In the genomic region with DNA sequence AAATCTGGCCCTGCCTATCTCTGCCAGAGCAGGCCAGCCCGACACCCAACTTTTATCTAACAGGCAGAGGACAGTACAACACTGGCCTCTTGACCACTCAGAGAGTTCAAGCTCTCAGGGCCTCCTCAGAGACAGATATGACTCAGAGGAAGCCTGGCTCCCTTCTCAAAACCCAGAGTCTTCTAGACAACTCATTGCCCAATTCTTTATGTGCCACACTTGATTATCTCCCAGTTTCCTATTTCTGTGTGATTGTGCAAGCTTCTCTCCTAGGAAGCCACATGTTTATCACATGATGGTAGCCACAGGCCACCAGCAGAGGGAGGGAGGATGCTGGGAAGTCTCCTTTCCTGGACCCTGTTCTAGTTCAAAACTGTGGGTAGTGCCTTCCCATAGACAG, we compare ENCODE assay signal across 11 mouse cellular contexts. TPM values are rescaled to one million over a fixed set of nuclear protein-coding genes. Genes with fewer than 3 reads are reported as not detected.
DNase-seq lines count a peak whose midpoint lies in the region; ATAC-seq and TF ChIP-seq lines count a peak whose summit lies in the region.
"Had no signal": no experiment of that assay in that cellular context is flagged by ENCODE, and none has a peak within 500 bp of the region (broad histone marks: within the 10 kb centered on the region; RNA-seq: fewer than 3 reads in every experiment).

No protein-coding gene starts in this region.

- DNase-seq in kidney, postnatal 0 days (ENCODE audit: low spot score): no peak
- DNase-seq in kidney, adult 9 months: no peak
- peak; percentile 47 for DNase-seq in Muller cell, postnatal 12 days (ENCODE audit: inconsistent ontology term)
- DNase-seq in frontal cortex, postnatal 14 days (ENCODE audit: low spot score in 2 of 2): no peak
- DNase-seq in spleen, postnatal 4 days (ENCODE audit: low spot score in 2 of 2): no peak
- no peak for DNase-seq in ovary, postnatal 14 days (ENCODE audit: low spot score)
- DNase-seq: gastrocnemius, postnatal 36 days had no signal

- no peak overlapping the region for H3K4me2 ChIP-seq in kidney, postnatal 0 days (ENCODE audit: low read length)
- no peak overlapping the region for H3K4me2 ChIP-seq in heart, embryonic 16.5 days (ENCODE audit: low read depth, low read length)
- H3K4me2 ChIP-seq: embryonic facial prominence, embryonic 13.5 days had no signal

- H3K36me3 ChIP-seq in kidney, postnatal 0 days (ENCODE audit: insufficient read depth, low read length): no peaks in the 10 kb centered on the region
- H3K36me3 ChIP-seq in heart, embryonic 16.5 days (ENCODE audit: control insufficient read depth, insufficient read depth): no peaks in the 10 kb centered on the region
- H3K36me3 ChIP-seq: embryonic facial prominence, embryonic 13.5 days had no signal

- H3K4me3 ChIP-seq in kidney, postnatal 0 days (replicated peaks; ENCODE audit: low read depth, low read length): no peak overlapping the region
- no peak overlapping the region for H3K4me3 ChIP-seq in heart, embryonic 16.5 days (ENCODE audit: low read length)
- H3K4me3 ChIP-seq: embryonic facial prominence, embryonic 13.5 days had no signal

- no peaks in the 10 kb centered on the region for H3K27me3 ChIP-seq in kidney, postnatal 0 days (ENCODE audit: insufficient read depth, low read length)
- H3K27me3 ChIP-seq in heart, embryonic 16.5 days (ENCODE audit: control insufficient read depth, insufficient read depth, low read length): no peaks in the 10 kb centered on the region
- H3K27me3 ChIP-seq: embryonic facial prominence, embryonic 13.5 days had no signal

- H3K27ac ChIP-seq in kidney, postnatal 0 days: peak overlapping the region; percentile 75
- peak overlapping the region; percentile 41 for H3K27ac ChIP-seq in heart, embryonic 16.5 days (ENCODE audit: low read length)
- H3K27ac ChIP-seq: embryonic facial prominence, embryonic 13.5 days had no signal

- H3K9me3 ChIP-seq in kidney, postnatal 0 days (replicated peaks; ENCODE audit: low read length): no peaks in the 10 kb centered on the region
- peaks cover 4% of the 10 kb centered on the region; the same call in 1 of the 2 replicates for H3K9me3 ChIP-seq in heart, embryonic 16.5 days (replicated peaks; ENCODE audit: control insufficient read depth, low read length)
- H3K9me3 ChIP-seq: embryonic facial prominence, embryonic 13.5 days had no signal

- H3K4me1 ChIP-seq in kidney, postnatal 0 days (replicated peaks; ENCODE audit: insufficient read depth, low read length): peaks cover 10% of the 10 kb centered on the region
- H3K4me1 ChIP-seq in heart, embryonic 16.5 days (ENCODE audit: control insufficient read depth, insufficient read depth, low read length): no peaks in the 10 kb centered on the region

- no peak for ATAC-seq in kidney, postnatal 0 days (replicated peaks; ENCODE audit: low FRiP score, low read depth)
- no peak for ATAC-seq in heart, embryonic 16.5 days (replicated peaks; ENCODE audit: extremely low read depth, insufficient read depth, low FRiP score)
- ATAC-seq in megakaryocyte progenitor cell, adult 5-6 weeks (replicated peaks; ENCODE audit: poor library complexity): peak; percentile 80
- ATAC-seq: midbrain, embryonic 16.5 days had no signal

- H3K9ac ChIP-seq in kidney, postnatal 0 days (ENCODE audit: low read depth, low read length): no peak overlapping the region
- 0 out of 2 replicates have a peak overlapping the region, but pooled peaks have one; percentile 2 for H3K9ac ChIP-seq in heart, embryonic 16.5 days (ENCODE audit: low read length)
- H3K9ac ChIP-seq: embryonic facial prominence, embryonic 13.5 days had no signal

- WGBS in kidney, postnatal 0 days: 88% methylated on average over 1 of the region's 1 CpGs
- 44% methylated on average over 1 of the region's 1 CpGs for WGBS in heart, embryonic 16.5 days

- TF ChIP-seq CTCF in kidney, postnatal 0 days (IDR thresholded peaks at IDR 0.05; ENCODE audit: low read depth): peak; percentile 38; the same call in 1 of the 2 replicates

RNA-seq across cellular contexts. Expression of gene Abr, which starts 34.8 kb away (rescaled TPM):
- polyA plus RNA-seq in kidney, postnatal 0 days (2015; fragmentation: Nextera tagmentation; extraction: Ambion mirVana): 27.7 and 30.7 TPM in 2 replicates
- 21.0 and 22.9 TPM in 2 replicates for polyA plus RNA-seq in heart, embryonic 16.5 days (2015; fragmentation: Nextera tagmentation; extraction: Ambion mirVana)
- 25.2 and 32.5 TPM in 2 replicates for total RNA-seq in megakaryocyte progenitor cell, adult 5-6 weeks (2015)
- 45.9 and 49.7 TPM in 2 replicates for total RNA-seq in megakaryocyte progenitor cell, adult 5-6 weeks (2017)
